Mouse (Mus musculus) liver, embryonic 14.5 days (tissue): ENCODE results near the gene Hspa12a.
A peak's percentile ranks its signal among the peaks of the same experiment; 100 is the strongest.

Source experiments
- CTCF ChIP-seq: IDR thresholded peaks from 2 replicates; pipeline ENCODE4 v1.5.1; 2016; ENCODE audit warnings: antibody characterized with exemption, low read depth, control low read depth
- EP300 ChIP-seq: IDR thresholded peaks from 2 replicates; pipeline ENCODE4 v1.6.1; 2016; ENCODE audit warnings: antibody characterized with exemption, low read depth

GRCm38 (mm10) chr19:58918597-58918996 lies 24.9 kb downstream of the Hspa12a start:
- TF ChIP-seq CTCF, result peak; percentile 2; the same call in 1 of the 2 replicates
- no peak for TF ChIP-seq EP300
